Mouse (Mus musculus): ENCODE measurements around the gene Atp7b. TPM values are rescaled to one million over a fixed set of nuclear protein-coding genes. Genes with fewer than 3 reads are reported as not detected.

Gene Atp7b
- total RNA-seq, 2 experiments from 2014 or later: 2.8 to 3.9 TPM

Other genes starting within 250 kb of the Atp7b start
- gene Defb50, start 236.8 kb downstream of the Atp7b start, total RNA-seq (2021): not detected
- gene Defb2, start 220.4 kb downstream of the Atp7b start, total RNA-seq (2021): not detected
- gene Defb10, start 201.4 kb downstream of the Atp7b start, total RNA-seq (2021): not detected
- not detected for gene Defb9, start 174.9 kb downstream of the Atp7b start, total RNA-seq (2021)
- gene Defb11, start 153.9 kb downstream of the Atp7b start, total RNA-seq (2021): not detected
- gene Defb15, start 127.6 kb downstream of the Atp7b start, total RNA-seq (2021): not detected
- not detected for gene Defb35, start 122.0 kb downstream of the Atp7b start, total RNA-seq (2021)
- not detected for gene Defb13, start 113.5 kb downstream of the Atp7b start, total RNA-seq (2021)
- gene Fam90a1a, start 101.6 kb downstream of the Atp7b start, total RNA-seq (2021): not detected
- not detected for gene Ccdc70, start 90.5 kb downstream of the Atp7b start, total RNA-seq (2021)
- 10 to 100 TPM; 23.3 to 32.8 TPM for gene Alg11, start 416 bp upstream of the Atp7b start, total RNA-seq (2021)
- gene Nek5, start 64.7 kb upstream of the Atp7b start, total RNA-seq (2021): 1 to 10 TPM; 1.3 to 2.2 TPM
- gene Nek3, start 106.1 kb upstream of the Atp7b start, total RNA-seq (2021): 1 to 10 TPM; 3.2 to 4.4 TPM
- 10 to 100 TPM; 13.2 to 14.9 TPM for gene Ckap2, start 125.5 kb upstream of the Atp7b start, total RNA-seq (2021)
- gene Vps36, start 132.5 kb upstream of the Atp7b start, total RNA-seq (2021): 10 to 100 TPM; 30.7 to 34.3 TPM
- gene Thsd1, start 167.0 kb upstream of the Atp7b start, total RNA-seq (2021): 1 to 10 TPM; 7.4 to 9.2 TPM
- not detected for gene Tpte, start 223.1 kb upstream of the Atp7b start, total RNA-seq (2021)